Mouse (Mus musculus) spleen, postnatal 10 days (tissue): ENCODE results near the gene Cxcl12.

Experiments used
- DNase-seq, 2 experiments: peaks; one replicate each; pipeline ENCODE4 v3.0.0; 2021 to 2022; ENCODE audit warnings: low spot score in 2 of 2

Gene Cxcl12

GRCm38 (mm10) chr6:117220831-117221345 is 52.6 kb downstream of the Cxcl12 start:
- DNase-seq = no peak
